Mouse (Mus musculus) ES-E14 (cell line): ENCODE measurements around the gene Wdr81. TPM values are rescaled to one million over a fixed set of nuclear protein-coding genes. Genes with fewer than 3 reads are reported as not detected.

Experiments
- DNase-seq: peaks from one replicate; pipeline ENCODE4 v3.0.0-alpha.2; 2013; ENCODE audit warnings: low read depth, low spot score
- H3K27ac ChIP-seq: 2 replicates; pipeline ENCODE4 v1.5.1; 2012; ENCODE audit warnings: low read depth, mild to moderate bottlenecking, low read length, moderate library complexity, mixed read lengths; ENCODE audit not compliant: poor library complexity, insufficient read depth, severe bottlenecking
- H3K36me3 ChIP-seq: 2 replicates; pipeline ENCODE4 v1.6.1; 2012; ENCODE audit warnings: mild to moderate bottlenecking, low read length, moderate library complexity, mixed read lengths; ENCODE audit not compliant: control insufficient read depth, poor library complexity, insufficient read depth, severe bottlenecking
- H3K4me1 ChIP-seq, 2 experiments: fragments of 150-350 bp in 1 of 2; sonication (generic) in 1 of 2; 2 replicates each; pipeline ENCODE4 v1.6.1; 2012; ENCODE audit warnings: low read length in 2 of 2, mild to moderate bottlenecking in 1 of 2, mixed read lengths in 1 of 2; ENCODE audit not compliant: control insufficient read depth in 2 of 2, insufficient read depth in 2 of 2, poor library complexity in 1 of 2
- H3K4me3 ChIP-seq, 2 experiments: fragments of 150-350 bp in 1 of 2; sonication (generic) in 1 of 2; 2 replicates each; pipeline ENCODE4 v1.5.1; 2012; ENCODE audit warnings: low read length in 2 of 2, low read depth in 1 of 2, mild to moderate bottlenecking in 1 of 2, mixed read lengths in 1 of 2; ENCODE audit not compliant: insufficient read depth in 1 of 2, poor library complexity in 1 of 2, severe bottlenecking in 1 of 2
- H3K9ac ChIP-seq: 2 replicates; pipeline ENCODE4 v1.6.1; 2012; ENCODE audit warnings: low read depth, mild to moderate bottlenecking, low read length, mixed read lengths; ENCODE audit not compliant: poor library complexity, insufficient read depth, severe bottlenecking
- H3K9me3 ChIP-seq: fragments of 150-350 bp; sonication (generic); 2 replicates; pipeline ENCODE4 v1.6.1; 2012; ENCODE audit warnings: low read depth, mild to moderate bottlenecking, low read length; ENCODE audit not compliant: control insufficient read depth, insufficient read depth
- CHD2 ChIP-seq: IDR thresholded peaks from 2 replicates; pipeline ENCODE4 v1.6.1; 2014; ENCODE audit warnings: mild to moderate bottlenecking, low read depth, low read length, inconsistent platforms
- HCFC1 ChIP-seq: IDR thresholded peaks from 2 replicates; pipeline ENCODE4 v1.6.1; 2012; ENCODE audit warnings: low read length, inconsistent platforms, borderline replicate concordance; ENCODE audit not compliant: insufficient read depth
- MAFK ChIP-seq: IDR thresholded peaks from 2 replicates; pipeline ENCODE4 v1.6.1; 2014; ENCODE audit warnings: mild to moderate bottlenecking, low read depth, low read length, inconsistent platforms; ENCODE audit not compliant: insufficient read depth
- ZC3H11A ChIP-seq: IDR thresholded peaks from 2 replicates; pipeline ENCODE4 v1.6.1; 2012; ENCODE audit warnings: low read depth, mild to moderate bottlenecking, inconsistent platforms, low read length, borderline replicate concordance
- ZNF384 ChIP-seq: IDR thresholded peaks from 2 replicates; pipeline ENCODE4 v1.6.1; 2012; ENCODE audit warnings: low read depth, low read length, inconsistent platforms
- in situ Hi-C, 2 experiments: fragments of 600-800 bp; cut with MboI; formaldehyde crosslinking; loops; one replicate each; pipeline ENCODE4 v1.15.1; 2025; ENCODE audit warnings: low sequenced_read_pairs in 2 of 2, inconsistent platforms in 1 of 2; ENCODE audit not compliant: unreplicated experiment in 2 of 2
- total RNA-seq: library from RNA; depleted of rRNA; stranded (reverse); fragments of 300-350 nt; gene quantifications from 2 replicates; pipeline ENCODE4 v1.2.3, GENCODE M21; 2012

Gene Wdr81
- total RNA-seq, 1 experiment = 11.8 TPM

DNA sequence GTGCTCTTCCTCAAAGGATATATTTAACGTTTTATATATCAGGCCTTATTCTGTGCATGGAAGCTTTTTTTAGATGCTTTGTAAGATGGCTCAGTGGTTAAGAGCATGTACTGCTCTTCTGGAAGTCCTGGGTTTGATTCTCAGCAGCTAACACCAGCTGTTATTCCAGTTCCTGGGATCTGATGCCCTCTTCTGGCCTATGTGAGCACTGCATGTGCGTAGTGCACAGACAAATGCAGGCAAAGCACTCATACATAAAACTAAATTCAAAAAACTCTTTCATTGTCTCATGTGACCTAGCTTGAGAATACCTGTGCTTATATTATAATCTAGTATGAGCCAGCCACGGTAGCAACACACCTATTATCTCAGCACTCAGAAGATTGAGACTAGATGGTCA is 47.7 kb downstream of the Wdr81 start:
- no peak overlapping the region for H3K27ac ChIP-seq
- in situ Hi-C loops = no loop called here
- H3K4me1 ChIP-seq = no peaks in the 10 kb centered on the region
- no peak overlapping the region for H3K4me3 ChIP-seq
- DNase-seq = peak; percentile 57
- no peak for TF ChIP-seq CHD2
- TF ChIP-seq HCFC1 = no peak
- no peak for TF ChIP-seq MAFK
- no peak for TF ChIP-seq ZNF384
- TF ChIP-seq ZC3H11A = no peak
- no peaks in the 10 kb centered on the region for H3K9me3 ChIP-seq
- no peak overlapping the region for H3K9ac ChIP-seq
- H3K36me3 ChIP-seq = peaks cover 10% of the 10 kb centered on the region

DNA sequence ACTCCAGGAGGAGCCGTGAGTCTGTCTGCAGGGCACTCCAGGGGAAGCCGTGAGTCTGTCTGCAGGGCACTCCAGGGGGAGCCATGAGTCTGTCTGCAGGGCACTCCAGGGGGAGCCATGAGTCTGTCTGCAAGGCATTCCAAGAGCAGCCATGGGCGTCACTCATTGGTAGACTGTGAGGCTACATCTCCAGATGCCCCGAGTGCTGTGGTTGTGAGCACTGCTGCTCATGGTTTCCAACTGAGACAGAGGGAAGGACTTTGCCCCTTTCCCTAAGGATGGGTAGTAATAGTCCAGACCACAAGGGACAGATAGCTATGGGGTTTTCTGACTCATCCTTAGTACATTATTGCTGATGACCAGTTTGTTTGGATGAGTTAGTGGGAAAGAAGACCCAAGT is 48.4 kb downstream of the Wdr81 start:
- Histone ChIP-seq H3K4me3 (no peak overlapping the region), H3K9me3 (no peaks in the 10 kb centered on the region), H3K9ac (no peak overlapping the region), H3K4me1 (no peaks in the 10 kb centered on the region), H3K27ac (no peak overlapping the region), H3K36me3 (peaks cover 10% of the 10 kb centered on the region)
- TF ChIP-seq ZC3H11A (no peak), ZNF384 (no peak), CHD2 (no peak), MAFK (no peak), HCFC1 (no peak)
- DNase-seq = no peak
- in situ Hi-C loops = no loop called here

GRCm38 (mm10) chr11:75404801-75405200 is 49.7 kb downstream of the Wdr81 start:
- no peaks in the 10 kb centered on the region for H3K9me3 ChIP-seq
- H3K36me3 ChIP-seq = peaks cover 7% of the 10 kb centered on the region
- H3K9ac ChIP-seq = no peak overlapping the region
- no peak for TF ChIP-seq ZNF384
- TF ChIP-seq HCFC1 = no peak
- H3K4me3 ChIP-seq = no peak overlapping the region
- in situ Hi-C loops = no loop called here
- DNase-seq = no peak
- no peaks in the 10 kb centered on the region for H3K4me1 ChIP-seq
- no peak overlapping the region for H3K27ac ChIP-seq

- Histone ChIP-seq H3K36me3 (peaks cover 7% of the 10 kb centered on the region), H3K4me3 (no peak overlapping the region), H3K9me3 (no peaks in the 10 kb centered on the region), H3K9ac (no peak overlapping the region), H3K27ac (no peak overlapping the region), H3K4me1 (peaks cover 0 to 5% of the 10 kb centered on the region in 2 experiments; a peak in 1 of 4 replicates)
- DNase-seq = no peak
- TF ChIP-seq ZC3H11A (no peak), CHD2 (no peak), MAFK (no peak), HCFC1 (no peak), ZNF384 (no peak)
- in situ Hi-C loops = no loop called here
Measured at GRCm38 (mm10) chr11:75403301-75404052, 51.0 kb downstream of the Wdr81 start.

- in situ Hi-C loops = no loop called here
- H3K27ac ChIP-seq = no peak overlapping the region
- H3K4me1 ChIP-seq = peaks cover 0 to 5% of the 10 kb centered on the region in 2 experiments; a peak in 1 of 4 replicates
- no peaks in the 10 kb centered on the region for H3K9me3 ChIP-seq
- peaks cover 7% of the 10 kb centered on the region for H3K36me3 ChIP-seq
- DNase-seq = no peak
- H3K4me3 ChIP-seq = no peak overlapping the region
- no peak overlapping the region for H3K9ac ChIP-seq
- TF ChIP-seq HCFC1 (no peak), MAFK (no peak), ZC3H11A (no peak), ZNF384 (no peak)
Measured at GRCm38 (mm10) chr11:75402271-75402690, 52.2 kb downstream of the Wdr81 start.
